Mouse (Mus musculus) c-Kit-positive CD71-positive TER-119-positive erythroid progenitor cells, embryonic 14.5 days (primary cell): ENCODE data around the gene Cela3b.
A peak's percentile ranks its signal among the peaks of the same experiment; 100 is the strongest.
"Not testable (repeated sequence)": the region's sequence is repeated elsewhere in the genome, so short reads cannot be mapped to it uniquely, and the experiment has no call there.

Experiments used
- DNase-seq: peaks from one replicate; pipeline ENCODE4 v3.0.0-alpha.2; 2013; ENCODE audit warnings: low spot score

Cela3b gene

GRCm38 (mm10) chr4:137461981-137462690 lies 31.8 kb upstream of the Cela3b start:
- no peak for DNase-seq

GRCm38 (mm10) chr4:137461217-137461616 lies 30.9 kb upstream of the Cela3b start:
- no peak for DNase-seq

GRCm38 (mm10) chr4:137460676-137461075 lies 30.3 kb upstream of the Cela3b start:
- DNase-seq: no peak

- DNase-seq: no peak
Observed at GRCm38 (mm10) chr4:137458861-137459260, 28.5 kb upstream of the Cela3b start.

- no peak for DNase-seq
Observed at GRCm38 (mm10) chr4:137458310-137458709, 28.0 kb upstream of the Cela3b start.

- peak; percentile 47 for DNase-seq
Observed at GRCm38 (mm10) chr4:137457292-137457691, 27.0 kb upstream of the Cela3b start.

GRCm38 (mm10) chr4:137456581-137456980 lies 26.2 kb upstream of the Cela3b start:
- no peak for DNase-seq

GRCm38 (mm10) chr4:137454582-137454981 lies 24.2 kb upstream of the Cela3b start:
- DNase-seq: no peak

- no peak for DNase-seq
Observed at GRCm38 (mm10) chr4:137453234-137453767, 23.0 kb upstream of the Cela3b start, which contains the start of gene 1700013G24Rik. TSS of gene 1700013G24Rik (plus strand) at chr4:137453284.

- no peak for DNase-seq
Observed at GRCm38 (mm10) chr4:137452190-137452589, 21.9 kb upstream of the Cela3b start.

- DNase-seq: no peak
Observed at GRCm38 (mm10) chr4:137449715-137450114, 19.4 kb upstream of the Cela3b start.

GRCm38 (mm10) chr4:137449132-137449531 lies 18.8 kb upstream of the Cela3b start:
- no peak for DNase-seq

GRCm38 (mm10) chr4:137448641-137449040 lies 18.3 kb upstream of the Cela3b start:
- DNase-seq: no peak

- no peak for DNase-seq
Observed at GRCm38 (mm10) chr4:137448197-137448596, 17.9 kb upstream of the Cela3b start.

- DNase-seq: peak; percentile 59
Observed at GRCm38 (mm10) chr4:137447363-137448196, 17.2 kb upstream of the Cela3b start.

GRCm38 (mm10) chr4:137445881-137446280 lies 15.5 kb upstream of the Cela3b start:
- no peak for DNase-seq

- DNase-seq: peak; percentile 74
Observed at GRCm38 (mm10) chr4:137443625-137444024, 13.3 kb upstream of the Cela3b start.

- no peak for DNase-seq
Observed at GRCm38 (mm10) chr4:137441332-137441731, 11.0 kb upstream of the Cela3b start.

- DNase-seq: peak; percentile 78
Observed at GRCm38 (mm10) chr4:137438842-137439241, 8.5 kb upstream of the Cela3b start.

- DNase-seq: no peak
Observed at GRCm38 (mm10) chr4:137436979-137437669, 6.8 kb upstream of the Cela3b start.

- not testable (repeated sequence) for DNase-seq
Observed at GRCm38 (mm10) chr4:137432700-137433550, 2.6 kb upstream of the Cela3b start.
